Mouse (Mus musculus) cortical plate, adult 2 months (tissue): ENCODE measurements around the gene Hist3h2a.

ENCODE experiments used
- CTCF ChIP-seq: fragments of 200-500 bp; IDR thresholded peaks from 2 replicates; pipeline ENCODE4 v1.5.1; 2011; ENCODE audit warnings: mild to moderate bottlenecking, control low read depth, low read length; ENCODE audit not compliant: insufficient read depth; ENCODE audit errors: extremely low read depth
- POLR2A ChIP-seq: fragments of 200-500 bp; IDR thresholded peaks from 2 replicates; pipeline ENCODE4 v1.6.1; 2011; ENCODE audit warnings: mild to moderate bottlenecking, low read length, control low read depth; ENCODE audit not compliant: insufficient read depth; ENCODE audit errors: extremely low read depth

GRCm38 (mm10) chr11:58990141-58990540 is 35.7 kb downstream of the Hist3h2a start:
- no peak for TF ChIP-seq CTCF
- no peak for TF ChIP-seq POLR2A
